In genomic region chr17:49977424-49977790, GRCm38 (mm10) we compare ENCODE assay signal across 21 mouse cellular contexts.
DNase-seq lines count a peak whose midpoint lies in the region; ATAC-seq and TF ChIP-seq lines count a peak whose summit lies in the region.
"Had no signal": no experiment of that assay in that cellular context is flagged by ENCODE, and none has a peak within 500 bp of the region (broad histone marks: within the 10 kb centered on the region; RNA-seq: fewer than 3 reads in every experiment).

No protein-coding gene starts in this region.

- peaks cover 8% of the 10 kb centered on the region for H3K9me3 ChIP-seq in liver, postnatal 0 days (ENCODE audit: low read length)
- no peaks in the 10 kb centered on the region for H3K9me3 ChIP-seq in neural tube, embryonic 15.5 days (replicated peaks)
- H3K9me3 ChIP-seq: liver, embryonic 13.5 days had no signal

- no peak for TF ChIP-seq EP300 in liver, postnatal 0 days (IDR thresholded peaks at IDR 0.05; ENCODE audit: low read depth)

- no peak overlapping the region for H3K4me3 ChIP-seq in gastrocnemius, adult 2 months
- no peak overlapping the region for H3K4me3 ChIP-seq in liver, adult 2 months (ENCODE audit: insufficient read depth, low read depth, low read length)
- no peak overlapping the region for H3K4me3 ChIP-seq in liver, postnatal 0 days (ENCODE audit: low read depth, low read length)
- no peak overlapping the region for H3K4me3 ChIP-seq in neural tube, embryonic 15.5 days (replicated peaks)
- H3K4me3 ChIP-seq: embryonic facial prominence, embryonic 13.5 days; erythroblast, embryonic 14.5 days; limb, embryonic 13.5 days; liver, embryonic 13.5 days; megakaryocyte, embryonic 14.5 days had no signal

- peak overlapping the region; percentile 35; the same call in 1 of the 2 replicates for H3K27ac ChIP-seq in gastrocnemius, adult 2 months
- no peak overlapping the region for H3K27ac ChIP-seq in liver, adult 2 months (replicated peaks; ENCODE audit: insufficient read depth, low read depth, low read length)
- no peak overlapping the region for H3K27ac ChIP-seq in liver, postnatal 0 days (ENCODE audit: low read depth)
- peak overlapping the region; percentile 49 for H3K27ac ChIP-seq in neural tube, embryonic 15.5 days (replicated peaks)
- H3K27ac ChIP-seq: embryonic facial prominence, embryonic 13.5 days; limb, embryonic 13.5 days; liver, embryonic 13.5 days had no signal

- no peak for TF ChIP-seq POLR2A in liver, adult 2 months (IDR thresholded peaks at IDR 0.05; ENCODE audit: extremely low read depth, insufficient read depth, low read length)
- no peak for TF ChIP-seq POLR2A in brain, embryonic 14.5 days (IDR thresholded peaks at IDR 0.05; ENCODE audit: borderline replicate concordance, extremely low read depth, insufficient read depth, insufficient read length, poor library complexity, severe bottlenecking)

- no peaks in the 10 kb centered on the region for H3K79me2 ChIP-seq in liver, adult 2 months (ENCODE audit: control insufficient read depth, insufficient read depth, low read length)

- H3K9ac ChIP-seq in liver, adult 2 months (ENCODE audit: low read depth, low read length), result no peak overlapping the region
- H3K9ac ChIP-seq in liver, postnatal 0 days (replicated peaks), result no peak overlapping the region
- H3K9ac ChIP-seq in neural tube, embryonic 15.5 days (replicated peaks), result no peak overlapping the region
- H3K9ac ChIP-seq: embryonic facial prominence, embryonic 13.5 days; limb, embryonic 13.5 days; liver, embryonic 13.5 days; lung, embryonic 14.5 days had no signal

- H3K27me3 ChIP-seq in liver, adult 2 months (ENCODE audit: control insufficient read depth, insufficient read depth, low read length), result no peaks in the 10 kb centered on the region
- H3K27me3 ChIP-seq in liver, postnatal 0 days (ENCODE audit: insufficient read depth, low read length), result no peaks in the 10 kb centered on the region
- no peaks in the 10 kb centered on the region for H3K27me3 ChIP-seq in neural tube, embryonic 15.5 days (replicated peaks)
- H3K27me3 ChIP-seq: embryonic facial prominence, embryonic 13.5 days; limb, embryonic 13.5 days; liver, embryonic 13.5 days; megakaryocyte, embryonic 14.5 days; Patski had no signal

- no peak for TF ChIP-seq CTCF in gastrocnemius, adult 2 months (IDR thresholded peaks at IDR 0.05)
- TF ChIP-seq CTCF in liver, adult 2 months (IDR thresholded peaks at IDR 0.05; ENCODE audit: low read depth, low read length), result no peak
- TF ChIP-seq CTCF in liver, postnatal 0 days (IDR thresholded peaks at IDR 0.05; ENCODE audit: low read depth), result no peak
- no peak for TF ChIP-seq CTCF in brain, embryonic 14.5 days (IDR thresholded peaks at IDR 0.05; ENCODE audit: borderline replicate concordance, extremely low read depth, insufficient read depth, insufficient read length)

- ATAC-seq in liver, postnatal 0 days, result no peak
- 0 out of 2 replicates have a peak, but pooled peaks have one; percentile 39 for ATAC-seq in neural tube, embryonic 15.5 days (ENCODE audit: low FRiP score)
- ATAC-seq: Patski had no signal

- intact Hi-C loops in gastrocnemius, adult 2 months (cut with DNase I), result no loop called here
- intact Hi-C loops in gastrocnemius, postnatal 14 days (cut with DNase I; ENCODE audit: low total_unique reads), result no loop called here

- DNase-seq in gastrocnemius, adult 2 months, result no peak
- no peak for DNase-seq in gastrocnemius, postnatal 14 days
- DNase-seq in liver, adult 2 months (ENCODE audit: extremely low read depth, low read depth, low spot score), result peak; percentile 3
- no peak for DNase-seq in liver, postnatal 0 days
- DNase-seq in brain, embryonic 14.5 days (ENCODE audit: low read depth), result peak; percentile 37
- no peak for DNase-seq in adrenal gland, postnatal 25 days
- DNase-seq: cerebellum, postnatal 25 days; embryo, embryonic 11 days; kidney, adult 18-20 months; kidney, postnatal 4 days; liver, embryonic 13.5 days; lung, embryonic 14.5 days; right cerebral cortex, postnatal 25 days; spleen, adult 18-20 months had no signal

- H3K4me1 ChIP-seq in liver, adult 2 months (ENCODE audit: control insufficient read depth, insufficient read depth, low read length), result no peaks in the 10 kb centered on the region
- no peaks in the 10 kb centered on the region for H3K4me1 ChIP-seq in liver, postnatal 0 days (ENCODE audit: insufficient read depth)
- H3K4me1 ChIP-seq in neural tube, embryonic 15.5 days, result peaks cover 19% of the 10 kb centered on the region
- H3K4me1 ChIP-seq: embryonic facial prominence, embryonic 13.5 days; limb, embryonic 13.5 days; liver, embryonic 13.5 days had no signal

- 57% methylated on average over 3 of the region's 3 CpGs for WGBS in liver, adult 2 months
- WGBS in liver, postnatal 0 days (ENCODE audit: insufficient replicate concordance), result 81% methylated on average over 3 of the region's 3 CpGs
- WGBS in neural tube, embryonic 15.5 days, result 47% methylated on average over 3 of the region's 3 CpGs

- no peak overlapping the region for H3K4me2 ChIP-seq in liver, postnatal 0 days (ENCODE audit: low read depth, low read length)
- H3K4me2 ChIP-seq in neural tube, embryonic 15.5 days, result no peak overlapping the region
- H3K4me2 ChIP-seq: embryonic facial prominence, embryonic 13.5 days; heart, embryonic 11.5 days; limb, embryonic 13.5 days; liver, embryonic 13.5 days; lung, embryonic 14.5 days had no signal

- no peaks in the 10 kb centered on the region for H3K36me3 ChIP-seq in liver, adult 2 months (ENCODE audit: control insufficient read depth, insufficient read depth, low read length)
- no peaks in the 10 kb centered on the region for H3K36me3 ChIP-seq in liver, postnatal 0 days (replicated peaks; ENCODE audit: insufficient read depth, low read length)
- H3K36me3 ChIP-seq in neural tube, embryonic 15.5 days, result no peaks in the 10 kb centered on the region
- H3K36me3 ChIP-seq: embryonic facial prominence, embryonic 13.5 days; limb, embryonic 13.5 days; liver, embryonic 13.5 days had no signal

Comparison
In these comparisons a context has a peak if more than half of its experiments do, and no peak if none do; other contexts are left out.
1. DNase-seq: peak in liver, adult 2 months (single experiment) and brain, embryonic 14.5 days (single experiment); none in gastrocnemius, adult 2 months (single experiment), gastrocnemius, postnatal 14 days (single experiment), liver, postnatal 0 days (single experiment) and adrenal gland, postnatal 25 days (single experiment).
2. H3K27ac ChIP-seq: peak in gastrocnemius, adult 2 months (single experiment) and neural tube, embryonic 15.5 days (single experiment); none in liver, adult 2 months (single experiment) and liver, postnatal 0 days (single experiment).